In genomic region chr14:57910501-57911068, GRCm38 (mm10) we compare ENCODE assay signal across 8 mouse cellular contexts. TPM values are rescaled to one million over a fixed set of nuclear protein-coding genes. Genes with fewer than 3 reads are reported as not detected.
DNase-seq lines count a peak whose midpoint lies in the region; ATAC-seq and TF ChIP-seq lines count a peak whose summit lies in the region.

No protein-coding gene starts in this region.

- ATAC-seq in kidney, embryonic 14.5 days (ENCODE audit: low FRiP score, low TSS enrichment): peak; percentile 92
- peak; percentile 97 for ATAC-seq in monocyte, adult 5-6 weeks (replicated peaks; ENCODE audit: insufficient number of reproducible peaks, low FRiP score, low TSS enrichment, poor library complexity, severe bottlenecking)

- H3K36me3 ChIP-seq in C2C12 (ENCODE audit: control insufficient read depth, insufficient read depth): no peaks in the 10 kb centered on the region
- peaks cover 6% of the 10 kb centered on the region for H3K36me3 ChIP-seq in heart, embryonic 10.5 days
- H3K36me3 ChIP-seq in kidney, embryonic 14.5 days (ENCODE audit: control insufficient read depth, insufficient read depth, low read length): no peaks in the 10 kb centered on the region
- H3K36me3 ChIP-seq in liver, adult 2 months (ENCODE audit: control insufficient read depth, insufficient read depth, low read length): no peaks in the 10 kb centered on the region

- 23% methylated on average over 26 of the region's 26 CpGs for WGBS in heart, embryonic 10.5 days
- WGBS in kidney, embryonic 14.5 days: 21% methylated on average over 26 of the region's 26 CpGs
- WGBS in liver, adult 2 months: 21% methylated on average over 26 of the region's 26 CpGs

- no peaks in the 10 kb centered on the region for H3K79me3 ChIP-seq in C2C12 (ENCODE audit: low read depth)

- H3K4me3 ChIP-seq in C2C12 (ENCODE audit: insufficient read depth, poor library complexity, severe bottlenecking): no peak overlapping the region
- H3K4me3 ChIP-seq in embryonic fibroblast, embryonic 13.5 days (ENCODE audit: insufficient read depth, low read length): no peak overlapping the region
- peak overlapping the region; percentile 47 for H3K4me3 ChIP-seq in heart, embryonic 10.5 days
- peak overlapping the region; percentile 27 for H3K4me3 ChIP-seq in kidney, embryonic 14.5 days (ENCODE audit: low read length)
- H3K4me3 ChIP-seq in liver, adult 2 months (ENCODE audit: insufficient read depth, low read depth, low read length): no peak overlapping the region

- TF ChIP-seq CTCF in C2C12 (IDR thresholded peaks at IDR 0.05; ENCODE audit: control insufficient read depth, insufficient read depth, insufficient read length): peak; percentile 49
- peak; percentile 68; the same call in 1 of the 2 replicates for TF ChIP-seq CTCF in embryonic fibroblast, embryonic 13.5 days (IDR thresholded peaks at IDR 0.05; ENCODE audit: borderline replicate concordance, insufficient read depth, low read length)
- TF ChIP-seq CTCF in liver, adult 2 months (IDR thresholded peaks at IDR 0.05; ENCODE audit: low read depth, low read length): peak; percentile 87

- H3K9me3 ChIP-seq in heart, embryonic 10.5 days: no peaks in the 10 kb centered on the region
- no peaks in the 10 kb centered on the region for H3K9me3 ChIP-seq in kidney, embryonic 14.5 days (ENCODE audit: control insufficient read depth, low read length)

- H3K9ac ChIP-seq in kidney, embryonic 14.5 days (ENCODE audit: low read depth, low read length): peak overlapping the region; percentile 48; the same call in 1 of the 2 replicates
- no peak overlapping the region for H3K9ac ChIP-seq in liver, adult 2 months (ENCODE audit: low read depth, low read length)

- TF ChIP-seq POLR2A in embryonic fibroblast, embryonic 13.5 days (IDR thresholded peaks at IDR 0.05; ENCODE audit: low read depth, low read length): peak; percentile 22; the same call in 1 of the 2 replicates
- TF ChIP-seq POLR2A in liver, adult 2 months (IDR thresholded peaks at IDR 0.05; ENCODE audit: extremely low read depth, insufficient read depth, low read length): no peak

- peak; percentile 93 for DNase-seq in brain, adult 2 months (ENCODE audit: low read depth, low spot score)
- peak; percentile 94 for DNase-seq in heart, embryonic 10.5 days (ENCODE audit: low spot score)
- DNase-seq in liver, adult 2 months (ENCODE audit: extremely low read depth, low read depth, low spot score): peak; percentile 66
- peak; percentile 89 to 92 for DNase-seq in spleen, postnatal 36 days (ENCODE audit: low spot score in 2 of 2)

- H3K27me3 ChIP-seq in C2C12 (ENCODE audit: control insufficient read depth, insufficient read depth, insufficient read length): no peaks in the 10 kb centered on the region
- no peaks in the 10 kb centered on the region for H3K27me3 ChIP-seq in heart, embryonic 10.5 days (ENCODE audit: insufficient read depth, poor library complexity, severe bottlenecking)
- no peaks in the 10 kb centered on the region for H3K27me3 ChIP-seq in kidney, embryonic 14.5 days (ENCODE audit: control insufficient read depth, insufficient read depth, low read length)
- H3K27me3 ChIP-seq in liver, adult 2 months (ENCODE audit: control insufficient read depth, insufficient read depth, low read length): no peaks in the 10 kb centered on the region

- H3K4me2 ChIP-seq in kidney, embryonic 14.5 days (replicated peaks; ENCODE audit: low read depth, low read length): peak overlapping the region; percentile 55

- H3K27ac ChIP-seq in embryonic fibroblast, embryonic 13.5 days (ENCODE audit: insufficient read depth, low read length): no peak overlapping the region
- H3K27ac ChIP-seq in heart, embryonic 10.5 days: peak overlapping the region; percentile 65; the same call in 1 of the 2 replicates
- no peak overlapping the region for H3K27ac ChIP-seq in kidney, embryonic 14.5 days (ENCODE audit: low read depth, low read length)
- no peak overlapping the region for H3K27ac ChIP-seq in liver, adult 2 months (replicated peaks; ENCODE audit: insufficient read depth, low read depth, low read length)

- H3K4me1 ChIP-seq in embryonic fibroblast, embryonic 13.5 days (ENCODE audit: control insufficient read depth, insufficient read depth, low read length): no peaks in the 10 kb centered on the region
- H3K4me1 ChIP-seq in heart, embryonic 10.5 days: no peaks in the 10 kb centered on the region
- H3K4me1 ChIP-seq in kidney, embryonic 14.5 days (ENCODE audit: control insufficient read depth, insufficient read depth, low read length): no peaks in the 10 kb centered on the region
- no peaks in the 10 kb centered on the region for H3K4me1 ChIP-seq in liver, adult 2 months (ENCODE audit: control insufficient read depth, insufficient read depth, low read length)

- H3ac ChIP-seq in C2C12 (ENCODE audit: control insufficient read depth, insufficient read length, low read depth): peak overlapping the region; percentile 43

- no peaks in the 10 kb centered on the region for H3K79me2 ChIP-seq in C2C12 (ENCODE audit: control insufficient read depth, insufficient read depth)
- H3K79me2 ChIP-seq in liver, adult 2 months (ENCODE audit: control insufficient read depth, insufficient read depth, low read length): no peaks in the 10 kb centered on the region

TF ChIP-seq in C2C12, 6 proteins besides CTCF, POLR2A, EP300 and RAD21:
- TF ChIP-seq USF1 (IDR thresholded peaks at IDR 0.05; ENCODE audit: low read depth) (no peak), MYOD1 (IDR thresholded peaks at IDR 0.05; ENCODE audit: control insufficient read depth, insufficient read length, low read depth) (no peak), CEBPB (IDR thresholded peaks at IDR 0.05; ENCODE audit: low read depth) (no peak), MYOG (IDR thresholded peaks at IDR 0.05; ENCODE audit: control insufficient read depth, extremely low read depth, insufficient read length) (no peak), MAX (IDR thresholded peaks at IDR 0.05) (no peak), FOSL1 (IDR thresholded peaks at IDR 0.05; ENCODE audit: insufficient read depth, low read length, poor library complexity, severe bottlenecking) (no peak)

RNA-seq across cellular contexts. Expression of gene Zdhhc20, which starts 20.5 kb away (rescaled TPM):
- 8.0 TPM for polyA plus RNA-seq in C2C12 (2012; fragmentation: generic; extraction: Trizol)
- 75.6 and 83.8 TPM in 2 replicates for polyA plus RNA-seq in embryonic fibroblast, embryonic 13.5 days (2011; ENCODE audit: insufficient read length, low read depth, missing spikeins)
- polyA plus RNA-seq in heart, embryonic 10.5 days (2016; fragmentation: Nextera tagmentation; extraction: Ambion mirVana): 46.7 and 52.1 TPM in 2 replicates
- polyA plus RNA-seq in kidney, embryonic 14.5 days (2014; fragmentation: Nextera tagmentation; extraction: Ambion mirVana): 66.8 and 69.0 TPM in 2 replicates
- 9.1 and 9.5 TPM in 2 replicates for total RNA-seq in liver, adult 2 months (2014; rRNA removed)
- 1.5 and 2.3 TPM in 2 replicates for polyA plus RNA-seq in liver, adult 2 months (2012; rRNA removed)
- total RNA-seq in monocyte, adult 5-6 weeks (2017): 99.2 to 138 TPM (median 128 TPM) in 3 replicates

Comparison
In these comparisons a context has a peak if more than half of its experiments do, and no peak if none do; other contexts are left out.
1. H3K4me3 ChIP-seq: peak in heart, embryonic 10.5 days (single experiment) and kidney, embryonic 14.5 days (single experiment); none in C2C12 (single experiment), embryonic fibroblast, embryonic 13.5 days (single experiment) and liver, adult 2 months (single experiment).
2. Peak in every context shown above with its lines, with median percentiles within 50 percentile points of each other: CTCF ChIP-seq and DNase-seq.